Mouse (Mus musculus): Measurements from ENCODE around the gene Crispld2. TPM values are rescaled to one million over a fixed set of nuclear protein-coding genes. Genes with fewer than 3 reads are reported as not detected.

Gene Crispld2
- polyA plus RNA-seq, 1 experiment: 2.1 TPM

DNA sequence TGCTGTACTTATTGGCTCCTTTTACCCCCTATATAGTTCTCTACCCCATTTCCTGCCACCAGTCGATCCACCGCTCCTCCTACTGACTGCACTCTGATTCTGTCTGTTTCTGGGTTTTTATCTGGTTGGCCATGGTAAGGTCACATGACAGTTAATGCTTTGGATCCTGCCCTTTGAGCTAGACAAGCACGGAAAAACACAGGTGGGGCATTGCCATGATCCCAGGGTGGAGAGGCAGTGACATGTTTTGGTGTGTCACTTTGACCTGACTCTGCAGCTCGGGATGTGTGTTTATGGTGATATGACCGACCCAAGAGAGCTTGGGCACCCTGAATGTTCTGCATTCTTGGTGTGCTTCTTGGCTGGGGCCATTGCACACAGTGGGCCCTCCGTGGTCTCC is 17.0 kb downstream of the Crispld2 start:
- no peak for TF ChIP-seq CTCF (IDR thresholded peaks at IDR 0.05; ENCODE audit: extremely low read depth, insufficient read depth, low read length)
- no peak for TF ChIP-seq POLR2A (IDR thresholded peaks at IDR 0.05; ENCODE audit: extremely low read depth, insufficient read depth, low read length)
- Histone ChIP-seq H3K4me3 (ENCODE audit: insufficient read depth, low read length) (no peak overlapping the region), H3K27ac (ENCODE audit: insufficient read depth, low read length) (no peak overlapping the region), H3K4me1 (ENCODE audit: control insufficient read depth, insufficient read depth, low read length) (no peaks in the 10 kb centered on the region)

GRCm38 (mm10) chr8:120012491-120012890 is 20.3 kb downstream of the Crispld2 start:
- Histone ChIP-seq H3K4me1 (ENCODE audit: control insufficient read depth, insufficient read depth, low read length) (no peaks in the 10 kb centered on the region), H3K27ac (ENCODE audit: insufficient read depth, low read length) (no peak overlapping the region), H3K4me3 (ENCODE audit: insufficient read depth, low read length) (no peak overlapping the region)
- TF ChIP-seq CTCF (IDR thresholded peaks at IDR 0.05; ENCODE audit: extremely low read depth, insufficient read depth, low read length) (no peak), POLR2A (IDR thresholded peaks at IDR 0.05; ENCODE audit: extremely low read depth, insufficient read depth, low read length) (no peak)

DNA sequence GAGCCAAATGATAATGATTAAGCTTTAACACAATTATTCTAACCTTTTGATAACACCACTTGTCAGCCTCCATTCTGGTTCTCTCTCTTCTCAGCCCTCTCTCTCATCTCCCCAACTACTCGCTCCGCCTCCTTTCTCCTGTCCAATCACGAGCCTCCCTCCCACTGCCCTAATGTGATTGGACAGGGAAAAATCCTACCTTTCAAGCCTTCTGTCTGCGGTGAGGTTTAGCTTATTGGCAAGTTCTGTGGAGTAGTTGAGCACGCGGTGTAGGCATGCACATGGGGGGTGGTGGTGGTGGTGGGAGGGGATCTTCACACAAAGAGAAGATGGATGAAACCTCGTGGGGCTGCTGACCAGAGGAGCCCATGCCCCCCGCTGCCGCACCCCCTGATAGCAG is 20.7 kb downstream of the Crispld2 start:
- TF ChIP-seq POLR2A (IDR thresholded peaks at IDR 0.05; ENCODE audit: extremely low read depth, insufficient read depth, low read length): no peak
- no peak for TF ChIP-seq CTCF (IDR thresholded peaks at IDR 0.05; ENCODE audit: extremely low read depth, insufficient read depth, low read length)
- Histone ChIP-seq H3K4me3 (ENCODE audit: insufficient read depth, low read length) (no peak overlapping the region), H3K27ac (ENCODE audit: insufficient read depth, low read length) (no peak overlapping the region), H3K4me1 (ENCODE audit: control insufficient read depth, insufficient read depth, low read length) (no peaks in the 10 kb centered on the region)

GRCm38 (mm10) chr8:120014267-120015023 is 22.2 kb downstream of the Crispld2 start:
- no peak for TF ChIP-seq POLR2A (IDR thresholded peaks at IDR 0.05; ENCODE audit: extremely low read depth, insufficient read depth, low read length)
- TF ChIP-seq CTCF (IDR thresholded peaks at IDR 0.05; ENCODE audit: extremely low read depth, insufficient read depth, low read length): no peak
- no peak overlapping the region for H3K27ac ChIP-seq (ENCODE audit: insufficient read depth, low read length)
- no peaks in the 10 kb centered on the region for H3K4me1 ChIP-seq (ENCODE audit: control insufficient read depth, insufficient read depth, low read length)
- no peak overlapping the region for H3K4me3 ChIP-seq (ENCODE audit: insufficient read depth, low read length)

GRCm38 (mm10) chr8:120015916-120016315 is 23.7 kb downstream of the Crispld2 start:
- TF ChIP-seq CTCF (IDR thresholded peaks at IDR 0.05; ENCODE audit: extremely low read depth, insufficient read depth, low read length) (no peak), POLR2A (IDR thresholded peaks at IDR 0.05; ENCODE audit: extremely low read depth, insufficient read depth, low read length) (no peak)
- no peaks in the 10 kb centered on the region for H3K4me1 ChIP-seq (ENCODE audit: control insufficient read depth, insufficient read depth, low read length)
- H3K27ac ChIP-seq (ENCODE audit: insufficient read depth, low read length): no peak overlapping the region
- no peak overlapping the region for H3K4me3 ChIP-seq (ENCODE audit: insufficient read depth, low read length)

GRCm38 (mm10) chr8:120016424-120016823 is 24.2 kb downstream of the Crispld2 start:
- Histone ChIP-seq H3K4me1 (ENCODE audit: control insufficient read depth, insufficient read depth, low read length) (no peaks in the 10 kb centered on the region), H3K27ac (ENCODE audit: insufficient read depth, low read length) (no peak overlapping the region), H3K4me3 (ENCODE audit: insufficient read depth, low read length) (no peak overlapping the region)
- TF ChIP-seq POLR2A (IDR thresholded peaks at IDR 0.05; ENCODE audit: extremely low read depth, insufficient read depth, low read length): no peak
- no peak for TF ChIP-seq CTCF (IDR thresholded peaks at IDR 0.05; ENCODE audit: extremely low read depth, insufficient read depth, low read length)

GRCm38 (mm10) chr8:120017349-120017748 is 25.1 kb downstream of the Crispld2 start:
- TF ChIP-seq POLR2A (IDR thresholded peaks at IDR 0.05; ENCODE audit: extremely low read depth, insufficient read depth, low read length): no peak
- TF ChIP-seq CTCF (IDR thresholded peaks at IDR 0.05; ENCODE audit: extremely low read depth, insufficient read depth, low read length): no peak
- Histone ChIP-seq H3K4me3 (ENCODE audit: insufficient read depth, low read length) (no peak overlapping the region), H3K4me1 (ENCODE audit: control insufficient read depth, insufficient read depth, low read length) (no peaks in the 10 kb centered on the region), H3K27ac (ENCODE audit: insufficient read depth, low read length) (no peak overlapping the region)

- Histone ChIP-seq H3K27ac (ENCODE audit: insufficient read depth, low read length) (no peak overlapping the region), H3K4me3 (ENCODE audit: insufficient read depth, low read length) (no peak overlapping the region), H3K4me1 (ENCODE audit: control insufficient read depth, insufficient read depth, low read length) (no peaks in the 10 kb centered on the region)
- TF ChIP-seq POLR2A (IDR thresholded peaks at IDR 0.05; ENCODE audit: extremely low read depth, insufficient read depth, low read length): no peak
- TF ChIP-seq CTCF (IDR thresholded peaks at IDR 0.05; ENCODE audit: extremely low read depth, insufficient read depth, low read length): no peak
Measured at GRCm38 (mm10) chr8:120017786-120018185, 25.5 kb downstream of the Crispld2 start.

GRCm38 (mm10) chr8:120018379-120018778 is 26.1 kb downstream of the Crispld2 start:
- Histone ChIP-seq H3K4me3 (ENCODE audit: insufficient read depth, low read length) (no peak overlapping the region), H3K27ac (ENCODE audit: insufficient read depth, low read length) (no peak overlapping the region), H3K4me1 (ENCODE audit: control insufficient read depth, insufficient read depth, low read length) (no peaks in the 10 kb centered on the region)
- TF ChIP-seq CTCF (IDR thresholded peaks at IDR 0.05; ENCODE audit: extremely low read depth, insufficient read depth, low read length): no peak

DNA sequence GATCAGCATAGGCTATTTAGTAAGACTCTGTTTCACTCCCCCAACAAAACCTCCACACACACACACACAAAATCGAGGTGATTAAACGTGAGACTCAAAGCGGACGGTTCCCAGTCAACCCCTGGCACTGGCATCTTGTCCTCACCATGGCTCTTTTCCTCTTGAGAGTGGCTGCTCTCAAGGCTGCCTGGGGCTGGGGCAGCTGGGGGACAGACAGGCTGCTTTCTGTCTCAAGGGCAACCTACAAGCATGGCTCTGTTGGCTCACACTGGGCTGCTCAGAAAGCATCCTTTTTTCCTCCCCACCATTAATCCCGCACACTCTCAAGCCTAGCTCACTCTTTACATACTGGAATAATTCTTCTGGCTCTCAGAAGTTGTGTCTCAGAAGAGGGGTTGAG is 27.1 kb downstream of the Crispld2 start:
- Histone ChIP-seq H3K27ac (ENCODE audit: insufficient read depth, low read length) (no peak overlapping the region), H3K4me1 (ENCODE audit: control insufficient read depth, insufficient read depth, low read length) (no peaks in the 10 kb centered on the region), H3K4me3 (ENCODE audit: insufficient read depth, low read length) (no peak overlapping the region)
- TF ChIP-seq POLR2A (IDR thresholded peaks at IDR 0.05; ENCODE audit: extremely low read depth, insufficient read depth, low read length) (no peak), CTCF (IDR thresholded peaks at IDR 0.05; ENCODE audit: extremely low read depth, insufficient read depth, low read length) (no peak)

All from cortical plate, adult 2 months (tissue).